Mouse (Mus musculus): ENCODE results near the gene Rcc1l.

GRCm38 (mm10) chr5:134119481-134120120 is 57.0 kb downstream of the Rcc1l start:
- no peak for TF ChIP-seq CTCF (IDR thresholded peaks at IDR 0.05; ENCODE audit: extremely low read depth, insufficient read depth, low read length)
- no peak for TF ChIP-seq POLR2A (IDR thresholded peaks at IDR 0.05; ENCODE audit: extremely low read depth, insufficient read depth, low read length)

All from cortical plate, adult 2 months (tissue).